Mouse (Mus musculus) heart, postnatal 10 days (tissue): ENCODE results near the gene Tex14. TPM values are rescaled to one million over a fixed set of nuclear protein-coding genes. Genes with fewer than 3 reads are reported as not detected.

Source experiments
- DNase-seq, 2 experiments: peaks; one replicate each; pipeline ENCODE4 v3.0.0; 2021
- intact Hi-C: fragments of 180-260 bp; cut with DNase I; formaldehyde crosslinking; loops from one replicate; pipeline ENCODE4 v1.15.1; 2025
- total RNA-seq, 2 experiments: library from RNA; stranded (reverse); gene quantifications; 2 replicates each; pipeline ENCODE4 v1.2.3; 2021

Tex14 gene
- total RNA-seq, 2 experiments from 2014 or later = 0.10 to 0.47 TPM

DNA sequence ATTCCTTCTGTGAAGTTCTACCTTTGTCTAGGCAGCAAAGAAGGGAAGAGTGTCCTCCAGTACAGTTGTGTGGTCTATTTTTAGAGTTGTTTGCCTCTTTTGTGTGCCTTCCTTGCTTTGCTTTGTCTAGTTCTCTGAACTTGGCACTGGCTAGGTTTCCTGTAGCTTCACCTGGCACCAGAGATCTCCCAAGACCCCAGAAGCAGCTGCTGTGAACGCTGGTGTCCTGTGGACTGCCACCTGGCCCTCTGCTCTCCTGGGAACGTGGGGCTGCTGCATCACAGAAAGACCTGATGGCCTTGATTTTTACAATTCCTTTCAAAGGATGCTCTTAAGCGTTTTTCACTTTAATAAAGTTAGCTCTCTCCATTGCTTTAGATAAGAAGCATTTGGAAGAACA, 138.0 kb downstream of the Tex14 start:
- no peak for DNase-seq
- intact Hi-C loops = no loop called here

GRCm38 (mm10) chr11:87553342-87553741, 148.5 kb downstream of the Tex14 start:
- intact Hi-C loops = no loop called here
- no peak for DNase-seq

DNA sequence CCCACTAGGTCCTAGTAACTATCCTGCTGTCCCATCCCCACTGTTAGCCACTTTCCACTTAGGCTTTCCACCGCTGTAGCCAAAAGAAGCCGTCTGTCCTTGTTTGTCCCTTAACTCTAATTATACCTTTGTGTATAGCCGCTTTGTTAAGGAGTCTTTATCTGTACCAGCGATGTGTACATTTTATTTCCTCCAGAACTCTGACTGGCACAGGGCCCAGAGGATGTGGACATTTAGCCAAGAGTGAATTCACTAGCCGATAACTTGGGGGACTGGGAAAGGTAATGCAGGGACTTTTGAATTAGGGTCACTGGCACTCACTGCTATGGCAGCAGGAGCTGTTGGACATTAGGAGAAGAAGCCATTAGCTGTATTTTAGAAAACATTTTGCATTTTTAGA, 149.5 kb downstream of the Tex14 start:
- peak; percentile 32 to 49 for DNase-seq
- intact Hi-C loops = no loop called here

DNA sequence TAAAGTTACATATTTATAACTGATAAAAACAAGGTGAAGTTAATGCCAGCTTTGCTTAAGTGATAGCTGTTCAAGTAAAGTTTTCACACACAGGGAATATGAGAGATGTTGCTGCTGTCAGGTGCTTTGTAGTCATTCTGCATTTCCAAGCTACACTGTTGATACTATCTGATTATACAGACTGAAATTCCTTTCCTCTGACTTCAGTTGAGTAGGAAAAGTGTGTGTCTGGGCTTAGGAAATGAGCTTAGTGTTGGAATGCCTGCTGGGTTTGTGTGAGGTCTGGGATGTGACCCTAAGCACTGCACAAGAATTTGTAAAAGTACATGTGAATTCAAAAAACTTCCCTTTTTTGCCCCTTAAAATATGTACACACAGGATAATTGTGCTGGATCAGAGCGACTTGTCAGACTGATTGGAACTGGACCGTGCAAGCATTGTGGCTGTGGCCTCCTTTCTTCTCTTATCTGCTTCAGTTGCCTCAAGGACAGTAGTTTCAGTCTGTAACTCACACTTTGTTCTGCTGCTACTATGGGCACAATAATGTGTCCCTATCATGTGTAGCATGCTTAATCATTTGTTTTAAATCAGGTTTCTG, 150.3 kb downstream of the Tex14 start:
- intact Hi-C loops = no loop called here
- no peak for DNase-seq

DNA sequence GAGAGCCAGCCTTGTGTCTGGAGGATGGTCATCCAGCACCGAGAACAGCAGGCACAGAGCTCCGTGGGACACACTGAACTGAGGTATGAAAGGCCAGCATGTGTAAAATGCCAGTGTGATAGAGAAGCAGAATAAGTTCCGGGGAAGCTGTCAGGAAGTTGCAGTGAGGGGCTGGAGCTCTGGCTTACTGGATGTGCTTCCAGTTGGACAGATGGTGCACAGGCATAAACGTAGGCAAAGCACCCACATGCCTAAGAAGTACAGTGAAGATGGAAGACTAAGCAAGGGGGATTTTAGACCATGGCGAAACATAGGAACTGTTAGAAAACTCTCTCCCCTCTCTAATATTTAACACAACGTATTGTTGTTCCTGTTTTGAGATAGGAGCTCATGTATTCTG, 156.3 kb downstream of the Tex14 start:
- DNase-seq = no peak
- intact Hi-C loops = no loop called here

DNA sequence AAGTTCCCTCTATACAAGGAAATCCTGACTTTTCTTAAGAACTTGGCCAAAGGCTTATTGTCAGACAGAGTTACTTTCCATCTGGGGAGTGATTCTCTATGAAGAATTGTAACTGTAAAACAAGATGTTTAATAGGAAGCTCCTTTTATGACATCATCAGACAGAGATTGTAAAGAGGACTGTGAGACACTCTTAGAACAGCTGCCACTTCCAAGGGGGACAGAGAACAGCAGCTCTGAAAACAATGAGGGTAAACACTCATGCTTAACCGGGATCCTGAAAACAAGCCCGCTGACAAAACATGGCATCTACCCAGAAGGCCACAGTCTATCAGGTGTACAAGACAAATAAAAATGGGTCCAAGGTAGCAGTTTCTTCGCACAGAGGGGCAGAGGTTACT, 161.6 kb downstream of the Tex14 start, which contains the start of gene Gm11492:
Gene Gm11492 (plus strand): TSS at position 153 of the 400 bp plus-strand sequence.
- DNase-seq = peak in 1 of 2 experiments; percentile 16
- intact Hi-C loops = no loop called here

- DNase-seq = no peak
- intact Hi-C loops = no loop called here
Observed at GRCm38 (mm10) chr11:87568255-87568953, 163.5 kb downstream of the Tex14 start, which contains the start of gene Sept4. Gene Sept4 (plus strand): TSS chr11:87568903.

- intact Hi-C loops = no loop called here
- DNase-seq = no peak
Observed at GRCm38 (mm10) chr11:87570743-87571142, 165.9 kb downstream of the Tex14 start.

DNA sequence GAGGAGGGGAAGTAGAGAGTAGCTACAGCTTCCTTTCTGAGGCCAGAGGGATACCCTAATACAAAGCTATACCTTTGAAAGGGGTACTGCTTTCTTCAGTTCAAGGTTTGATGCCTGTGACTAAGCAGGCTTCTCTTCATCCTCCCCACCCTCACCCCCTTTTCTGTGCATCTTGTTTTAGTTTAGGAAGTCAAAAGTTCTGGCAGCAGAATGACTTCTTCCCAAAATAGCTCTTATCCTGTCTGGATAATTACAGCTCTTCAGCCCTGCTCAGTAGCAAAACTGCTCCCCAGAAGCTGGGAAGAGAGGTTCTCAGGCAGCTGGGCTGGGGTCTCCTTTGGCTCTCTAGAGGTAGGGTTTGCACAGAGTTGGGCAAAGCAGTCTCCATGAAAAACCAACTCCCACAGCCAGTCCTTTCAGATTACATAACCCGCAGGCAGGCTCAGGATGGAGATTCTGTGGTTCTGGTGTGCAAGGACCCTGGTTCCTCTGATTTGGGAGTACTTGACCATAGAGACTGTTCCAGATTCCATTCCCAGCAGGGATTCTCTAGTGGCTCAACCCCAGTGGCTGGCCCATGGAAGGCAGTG, 166.6 kb downstream of the Tex14 start:
- intact Hi-C loops = no loop called here
- peak; percentile 41 to 43 for DNase-seq

GRCm38 (mm10) chr11:87573751-87574150, 168.9 kb downstream of the Tex14 start:
- DNase-seq = peak in 1 of 2 experiments; percentile 14
- intact Hi-C loops = no loop called here

GRCm38 (mm10) chr11:87574520-87575180, 169.8 kb downstream of the Tex14 start:
- no peak for DNase-seq
- intact Hi-C loops = no loop called here

DNA sequence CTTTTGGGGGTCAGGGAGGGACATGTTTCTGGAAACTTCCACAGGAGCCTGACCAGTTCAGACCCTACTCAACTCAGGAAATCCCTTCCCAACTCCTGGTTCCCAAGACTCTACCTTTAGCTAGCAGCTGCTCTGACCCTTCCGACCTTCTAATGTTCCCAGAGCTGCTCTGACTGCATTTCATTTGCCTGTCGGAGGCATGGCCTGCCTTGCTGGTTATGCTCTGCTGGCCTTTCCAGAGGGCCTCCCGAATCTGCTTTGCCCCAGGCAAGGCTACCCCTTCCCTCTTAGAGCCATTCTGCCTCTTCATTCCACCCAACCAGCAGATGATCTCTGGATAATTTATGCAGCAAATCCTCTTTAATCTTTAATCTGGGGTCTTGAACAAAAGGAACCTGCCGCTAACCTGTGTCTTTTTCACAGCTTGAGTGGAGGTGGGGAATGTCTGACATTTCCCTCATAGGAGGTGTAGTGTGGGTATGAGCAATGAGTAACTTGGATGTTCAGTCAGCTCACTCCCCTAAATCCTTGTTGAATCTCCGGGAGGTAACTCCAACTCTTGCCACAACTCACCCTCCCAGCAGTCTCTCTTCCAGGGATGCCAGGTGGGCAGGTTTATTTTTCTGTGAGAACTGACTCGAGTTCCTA, 172.9 kb downstream of the Tex14 start:
- DNase-seq = no peak
- intact Hi-C loops = no loop called here

GRCm38 (mm10) chr11:87578249-87578962, 173.5 kb downstream of the Tex14 start:
- DNase-seq = peak; percentile 75 to 78
- intact Hi-C loops = no loop called here

- intact Hi-C loops = no loop called here
- peak; percentile 61 to 64 for DNase-seq
Observed at GRCm38 (mm10) chr11:87578963-87579601, 174.2 kb downstream of the Tex14 start.

DNA sequence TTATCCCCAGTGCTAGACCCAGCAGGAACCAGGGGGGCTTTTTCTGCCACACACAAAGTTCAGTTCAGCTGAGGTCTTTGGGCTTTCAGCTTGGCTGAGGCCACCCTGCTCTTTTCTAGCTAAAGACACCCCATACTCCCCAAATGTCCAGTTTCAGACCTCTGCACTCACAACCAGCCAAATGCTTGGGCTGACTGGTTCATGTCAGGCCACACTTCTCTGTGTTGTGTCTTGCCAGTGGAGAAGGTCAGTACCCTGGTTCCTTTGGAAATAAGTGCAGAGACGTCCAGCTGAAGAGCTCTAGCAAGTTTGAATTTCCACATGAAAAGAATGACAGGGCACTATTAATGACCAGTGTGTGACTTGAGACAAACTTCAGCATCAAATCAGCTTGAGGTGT, 174.8 kb downstream of the Tex14 start:
- intact Hi-C loops = loop anchor here (5.0 kb wide), 1 partner anchor 57 kb away; no protein-coding TSS in a partner anchor

GRCm38 (mm10) chr11:87580543-87581085, 175.7 kb downstream of the Tex14 start:
- DNase-seq = no peak
- intact Hi-C loops = loop anchor here (5.0 kb wide), 1 partner anchor 58 kb away; no protein-coding TSS in a partner anchor

More for the DNA sequence above, 174.8 kb downstream of the Tex14 start:
- no peak for DNase-seq

GRCm38 (mm10) chr11:87581161-87581865, 176.4 kb downstream of the Tex14 start:
- intact Hi-C loops = loop anchor here (5.0 kb wide), 1 partner anchor 59 kb away; no protein-coding TSS in a partner anchor
- DNase-seq = no peak

DNA sequence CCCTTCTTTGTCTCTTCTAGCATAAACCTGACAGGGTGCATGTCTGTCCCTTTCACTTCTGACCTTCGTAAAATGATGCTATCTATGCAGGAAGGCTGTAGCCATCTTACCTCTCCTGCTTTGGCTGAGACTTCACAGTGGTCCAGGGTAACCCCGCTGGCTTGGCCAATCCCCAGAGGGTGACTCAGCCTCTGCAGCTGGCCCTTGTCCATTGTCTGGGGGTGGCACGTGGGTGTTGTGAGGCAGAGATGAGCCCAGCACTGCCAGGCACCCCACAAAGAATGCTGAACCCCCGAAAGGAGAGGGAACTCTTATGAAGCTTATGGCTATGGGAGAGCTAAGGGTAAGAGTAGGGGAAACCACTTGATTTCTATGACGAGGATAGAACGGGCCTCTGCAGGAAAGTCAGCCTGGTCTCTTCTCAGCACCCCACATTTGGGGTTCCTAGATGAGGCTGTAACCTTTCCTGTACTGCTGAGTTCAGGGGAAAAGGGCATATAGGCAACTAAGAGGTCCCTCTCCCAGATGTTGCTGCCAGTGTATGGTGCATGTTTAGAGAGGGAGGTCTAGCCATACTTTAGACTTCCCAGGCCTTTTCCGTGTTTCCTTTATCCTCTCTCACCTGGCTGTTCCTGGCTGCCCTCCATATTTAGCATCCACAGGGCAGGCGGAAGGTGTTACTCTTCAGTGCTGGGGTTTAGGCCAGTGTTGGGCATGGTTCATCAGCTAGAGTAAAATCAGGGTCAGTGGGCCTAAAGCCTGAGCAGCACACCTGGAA, 177.3 kb downstream of the Tex14 start:
- intact Hi-C loops = loop anchor here (5.0 kb wide), 1 partner anchor 60 kb away; no protein-coding TSS in a partner anchor
- DNase-seq = no peak
